Mouse (Mus musculus) forelimb bud, embryonic 11.5 days (tissue): ENCODE data around the gene Tmem132d.
A peak's percentile ranks its signal among the peaks of the same experiment; 100 is the strongest.
"Not testable (repeated sequence)": the region's sequence is repeated elsewhere in the genome, so short reads cannot be mapped to it uniquely, and the experiment has no call there.

ENCODE experiments used
- DNase-seq: peaks from one replicate; pipeline ENCODE4 v3.0.0-alpha.2; 2012; ENCODE audit warnings: low read depth, low spot score

The Tmem132d gene

DNA sequence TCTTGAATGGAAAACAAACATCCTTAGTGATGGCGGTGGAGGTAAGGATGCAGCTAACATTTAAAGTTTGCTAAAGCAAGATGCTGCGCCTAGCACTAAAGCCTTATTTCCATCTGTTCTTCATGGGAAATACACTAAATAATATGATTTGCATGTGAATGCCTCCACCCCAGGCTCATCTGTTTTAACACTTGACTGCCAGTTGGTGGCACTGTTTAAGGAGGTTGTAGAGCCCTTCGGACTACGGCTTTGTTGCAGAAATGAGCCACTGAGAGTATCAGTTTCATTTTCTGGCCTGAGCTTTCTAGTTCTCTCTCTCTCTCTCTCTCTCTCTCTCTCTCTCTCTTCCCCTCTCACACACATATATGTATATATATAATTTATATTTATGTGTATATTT, 632.0 kb downstream of the Tmem132d start:
- DNase-seq = peak; percentile 9

DNA sequence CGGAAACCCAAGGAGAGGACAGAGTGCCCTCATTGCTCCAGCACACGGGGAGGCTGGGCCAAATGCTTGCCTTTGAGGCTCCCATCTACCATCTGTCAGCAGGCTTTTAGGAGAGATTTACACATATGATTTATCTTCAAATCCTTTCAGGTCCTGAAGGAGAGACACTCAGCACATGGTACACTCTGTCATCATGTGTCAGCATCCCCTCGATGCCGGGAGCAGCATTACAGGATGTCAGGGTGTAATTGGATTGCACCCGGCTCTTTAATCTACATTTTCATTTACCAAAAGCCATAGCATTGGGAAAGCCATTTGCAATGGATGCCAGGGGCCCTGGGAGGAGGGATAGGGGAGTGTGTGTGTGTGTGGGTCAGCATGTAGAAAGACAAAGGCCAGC, 651.7 kb downstream of the Tmem132d start:
- no peak for DNase-seq

DNA sequence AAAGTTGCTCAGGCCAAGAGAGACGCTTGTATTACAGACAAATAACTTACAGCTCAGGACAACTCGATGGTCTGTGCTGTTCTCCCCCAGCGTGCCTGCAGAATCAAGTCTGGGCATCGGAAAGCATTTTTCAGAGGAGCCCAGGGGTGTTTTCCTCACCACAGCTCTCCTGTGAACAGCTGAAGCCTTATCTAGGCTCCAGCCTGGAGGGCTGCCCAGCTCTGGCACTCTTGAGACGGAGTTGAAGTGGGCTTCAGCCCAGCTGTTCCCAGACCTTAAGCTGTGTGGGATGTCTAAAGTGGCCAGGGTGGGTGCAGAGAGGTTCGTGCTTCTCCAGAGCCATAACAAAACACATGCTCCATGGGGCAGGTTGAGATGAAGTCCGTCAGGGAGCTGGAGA, 657.1 kb downstream of the Tmem132d start:
- no peak for DNase-seq

DNA sequence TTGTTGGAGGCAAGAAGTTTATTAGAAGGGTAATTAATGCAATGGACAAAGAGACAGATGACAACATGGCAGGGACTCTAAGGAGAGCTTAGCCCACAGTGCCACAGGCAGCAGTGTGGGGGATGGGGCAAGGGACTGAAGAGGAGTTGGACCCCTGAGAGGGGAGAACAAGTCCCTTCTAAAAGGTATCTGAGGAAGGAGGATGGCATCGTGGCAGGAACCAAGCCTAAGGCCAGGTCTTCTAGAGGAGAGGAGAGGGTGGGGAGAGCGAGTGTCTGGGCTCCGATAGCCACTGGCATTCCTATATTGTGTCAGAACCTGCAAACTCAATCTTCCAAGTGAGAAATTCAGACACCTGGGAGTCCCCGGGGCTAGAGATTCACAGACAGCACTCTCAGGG, 674.3 kb downstream of the Tmem132d start:
- no peak for DNase-seq

DNA sequence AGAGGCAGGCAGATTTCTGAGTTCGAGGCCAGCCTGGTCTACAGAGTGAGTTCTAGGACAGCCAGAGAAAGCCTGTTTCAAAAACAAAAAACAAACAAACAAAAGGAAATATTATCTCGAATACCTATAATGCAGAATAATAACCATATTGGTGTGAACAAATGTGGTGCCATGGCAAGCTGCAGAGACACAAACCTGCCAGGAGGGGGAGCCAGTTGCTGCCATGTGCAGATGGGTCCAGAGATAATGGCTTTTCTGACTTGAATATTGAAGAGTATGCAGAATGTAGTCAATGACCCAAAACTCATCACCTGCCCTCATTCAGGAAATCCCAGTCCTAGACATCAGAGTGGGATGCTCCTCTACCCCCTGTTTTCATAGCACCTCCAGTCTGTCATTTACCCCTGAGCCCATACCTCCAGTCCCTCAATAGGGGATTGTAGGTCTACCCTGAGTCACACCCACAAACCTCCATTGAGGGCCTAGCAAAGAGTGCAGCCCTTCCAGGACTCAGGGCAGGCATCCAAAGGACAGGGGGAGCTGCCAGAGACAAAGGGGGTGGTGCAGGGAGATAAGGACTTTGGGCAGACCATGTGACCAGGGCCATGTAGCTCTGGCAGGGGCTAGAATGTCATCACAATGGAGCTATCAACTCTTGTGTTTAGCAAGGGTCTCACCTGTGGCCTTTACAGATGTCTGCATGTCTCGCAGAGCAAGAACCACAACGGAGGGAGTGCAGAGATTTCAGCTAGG, 676.0 kb downstream of the Tmem132d start:
- no peak for DNase-seq

DNA sequence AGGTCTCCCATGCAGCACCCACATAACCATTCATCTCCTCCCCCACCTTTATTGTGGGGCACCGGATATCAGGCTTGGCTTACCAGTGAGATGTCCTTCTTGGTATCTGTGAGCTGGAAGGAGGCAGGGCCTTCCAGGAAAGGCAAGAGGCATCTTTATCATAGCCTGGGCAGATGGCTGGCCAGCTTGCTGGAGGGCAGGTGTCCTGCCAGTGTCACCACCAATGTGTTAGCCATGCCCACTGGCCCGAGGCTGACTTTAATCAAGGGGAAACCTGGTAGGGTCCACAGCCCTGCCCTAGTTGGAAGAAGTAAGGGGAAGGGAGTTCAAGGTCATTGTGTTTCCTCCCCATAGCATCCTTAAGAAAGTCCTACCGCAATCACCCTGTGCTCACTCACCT, 676.9 kb downstream of the Tmem132d start:
- DNase-seq = no peak

DNA sequence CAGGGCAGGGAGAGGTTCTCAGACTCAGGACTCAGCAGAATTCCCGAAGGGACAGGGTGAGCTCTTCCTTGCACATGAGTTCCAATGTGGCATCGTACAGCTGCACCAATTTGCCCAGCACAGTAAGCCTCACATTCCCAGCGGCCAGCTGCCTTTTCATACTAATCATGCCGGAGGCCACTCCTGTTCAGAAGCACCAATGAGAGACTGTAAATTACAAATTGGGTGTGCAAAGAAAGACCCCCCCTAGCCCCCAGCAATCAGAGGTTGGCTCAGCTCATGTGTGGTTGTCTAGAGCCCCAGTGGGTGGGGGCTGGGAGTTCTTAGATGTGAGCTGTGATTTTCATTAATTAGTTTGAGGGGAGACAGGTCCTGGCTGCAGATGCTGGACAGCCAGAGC, 677.3 kb downstream of the Tmem132d start:
- no peak for DNase-seq

DNA sequence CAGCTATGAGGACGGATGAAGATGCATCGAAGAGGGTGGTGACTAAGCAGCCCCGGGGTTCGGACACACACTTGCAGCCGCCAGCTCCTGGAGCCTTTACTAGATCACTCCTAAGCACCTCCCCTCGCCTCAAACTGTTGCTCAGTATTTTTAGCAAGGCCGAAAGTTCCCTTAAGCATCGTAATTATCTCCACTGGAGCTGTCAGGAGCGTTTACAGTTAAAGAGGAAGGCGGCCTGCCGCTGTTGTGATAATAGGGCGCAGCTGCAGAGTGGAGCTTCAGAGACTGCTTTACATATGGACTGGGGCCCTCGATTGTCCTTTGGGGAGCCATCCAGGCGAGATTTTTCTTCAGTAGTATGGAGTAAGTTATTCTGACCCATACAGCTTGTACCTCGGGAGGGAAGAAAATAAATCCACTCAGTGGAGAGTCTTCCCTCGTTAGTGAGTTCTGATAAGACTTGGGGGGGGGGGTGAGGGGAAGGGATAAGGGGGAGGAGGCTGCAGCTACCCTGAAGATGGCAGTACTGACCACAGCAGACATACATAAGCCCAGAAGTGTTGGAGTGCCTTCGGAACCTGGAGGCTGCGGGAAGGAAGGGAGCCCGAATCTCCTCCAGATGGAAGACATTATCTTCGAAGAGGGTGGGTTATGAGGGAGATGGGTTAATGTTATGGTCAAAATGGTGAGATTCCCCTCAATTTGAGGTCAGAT, 681.5 kb downstream of the Tmem132d start:
- DNase-seq = no peak

DNA sequence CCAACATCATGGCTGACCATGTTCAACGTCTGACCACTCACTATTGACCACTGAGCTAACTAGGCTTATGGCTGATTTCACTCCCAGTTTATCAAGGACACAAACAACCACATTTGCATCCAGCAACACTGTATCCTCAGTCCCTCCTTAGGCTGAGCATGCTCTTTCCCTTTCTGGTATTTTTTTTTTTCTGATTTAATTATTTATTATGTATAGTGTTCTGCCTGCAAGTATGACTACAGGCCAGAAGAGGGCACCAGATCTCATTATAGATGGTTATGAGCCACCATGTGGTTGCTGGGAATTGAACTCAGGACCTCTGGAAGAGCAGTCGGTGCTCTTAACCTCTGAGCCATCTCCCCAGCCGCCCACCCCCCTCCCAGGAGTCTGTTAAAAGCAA, 683.3 kb downstream of the Tmem132d start:
- not testable (repeated sequence) for DNase-seq

DNA sequence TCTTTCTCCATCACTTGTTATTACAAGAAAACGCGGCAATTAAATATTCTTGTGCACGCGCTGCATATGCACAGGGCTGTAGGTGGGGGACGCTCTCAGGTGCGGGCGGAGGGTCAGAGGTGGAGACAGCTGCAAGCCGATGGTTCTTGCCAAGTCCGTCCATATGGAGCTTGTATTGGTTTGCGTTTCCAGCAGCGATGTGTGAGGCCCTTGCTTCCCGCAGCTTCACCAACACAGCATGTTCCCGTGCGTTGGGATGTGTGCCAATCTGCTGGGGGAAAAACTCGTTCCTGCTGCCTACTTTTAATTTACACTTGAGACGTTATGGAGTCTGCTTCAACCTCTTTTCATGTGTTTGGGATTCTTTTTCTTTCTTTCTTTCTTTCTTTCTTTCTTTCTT, 691.5 kb downstream of the Tmem132d start:
- DNase-seq = no peak
